Mouse (Mus musculus) lung, embryonic 16.5 days (tissue): ENCODE data around the gene Usp29. TPM values are rescaled to one million over a fixed set of nuclear protein-coding genes. Genes with fewer than 3 reads are reported as not detected.
"Not testable (repeated sequence)": the region's sequence is repeated elsewhere in the genome, so short reads cannot be mapped to it uniquely, and the experiment has no call there.

Experiments
- ATAC-seq: fragments of 200-750 bp; cut with Nextera tagmentation; 2 replicates; pipeline ENCODE4 v1.8.0; 2017; ENCODE audit warnings: low read depth, mild to moderate bottlenecking, moderate library complexity
- H3K27ac ChIP-seq: fragments of 300-500 bp; sonication (generic); 2 replicates; pipeline ENCODE4 v1.5.1; 2014; ENCODE audit warnings: mild to moderate bottlenecking, control low read depth, low read length
- H3K27me3 ChIP-seq: fragments of 300-500 bp; sonication (generic); 2 replicates; pipeline ENCODE4 v1.6.1; 2014; ENCODE audit warnings: low read depth, low read length, mixed read lengths; ENCODE audit not compliant: control insufficient read depth, insufficient read depth
- H3K36me3 ChIP-seq: fragments of 300-500 bp; sonication (generic); 2 replicates; pipeline ENCODE4 v1.6.1; 2014; ENCODE audit warnings: low read length; ENCODE audit not compliant: control insufficient read depth, insufficient read depth
- H3K4me1 ChIP-seq: fragments of 300-500 bp; sonication (generic); replicated peaks from 2 replicates; pipeline ENCODE4 v1.6.1; 2014; ENCODE audit warnings: low read length, mixed read lengths; ENCODE audit not compliant: control insufficient read depth, insufficient read depth
- H3K4me2 ChIP-seq: fragments of 300-500 bp; sonication (generic); 2 replicates; pipeline ENCODE4 v1.6.1; 2014; ENCODE audit warnings: low read depth, low read length, control low read depth
- H3K4me3 ChIP-seq: fragments of 300-500 bp; sonication (generic); 2 replicates; pipeline ENCODE4 v1.5.1; 2014; ENCODE audit warnings: mild to moderate bottlenecking, low read length, control low read depth
- H3K9ac ChIP-seq: fragments of 300-500 bp; sonication (generic); 2 replicates; pipeline ENCODE4 v1.6.1; 2014; ENCODE audit warnings: low read length, control low read depth
- H3K9me3 ChIP-seq: fragments of 300-500 bp; sonication (generic); 2 replicates; pipeline ENCODE4 v1.6.1; 2016; ENCODE audit warnings: low read length; ENCODE audit not compliant: control insufficient read depth
- WGBS: fragments of 180-500 bp; shearing (Covaris S2); extraction: QIAGEN DNeasy Blood & Tissue Kit; methylation state at CpG from one replicate; pipeline ENCODE4 v1.1.7; 2014; 5-methylcytosine and 5-hydroxymethylcytosine counted together
- polyA plus RNA-seq: library from polyadenylated mRNA; unstranded; fragments of >200 nt; fragmentation: Nextera tagmentation; extraction: Ambion mirVana; gene quantifications from 2 replicates; pipeline ENCODE4 v1.2.1, GENCODE M21; 2015

Gene Usp29
- polyA plus RNA-seq, 1 experiment from 2014 or later = 5.1 TPM

DNA sequence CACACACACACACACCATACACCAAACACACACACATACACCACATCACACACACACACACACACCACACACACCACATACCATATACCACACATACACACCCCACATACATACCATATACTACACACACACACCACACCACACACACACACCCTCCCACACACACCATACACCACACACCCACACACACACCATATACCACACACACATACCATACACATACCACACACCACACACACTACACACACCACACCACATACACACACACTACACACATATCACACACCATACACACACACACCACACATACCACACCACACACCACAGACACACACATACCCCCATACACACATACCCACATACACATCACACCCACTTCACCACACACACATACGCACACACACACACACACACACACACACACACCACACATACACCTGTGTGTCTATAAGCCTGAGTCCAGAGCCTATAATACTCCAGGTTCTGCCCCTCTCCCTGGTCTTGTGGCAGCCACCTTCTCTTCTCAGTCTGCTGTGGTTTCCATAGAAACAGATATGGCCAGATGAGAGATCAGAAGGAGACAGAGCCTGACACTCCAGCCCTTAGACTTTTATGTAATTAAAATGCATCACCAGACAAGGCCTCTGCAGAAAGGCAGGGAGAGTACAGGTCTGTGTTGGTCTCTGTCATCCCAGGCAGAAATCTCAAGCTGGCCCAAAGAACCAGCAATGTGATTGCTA is 188.9 kb downstream of the Usp29 start:
- Histone ChIP-seq H3K27me3 (no peaks in the 10 kb centered on the region), H3K9me3 (no peaks in the 10 kb centered on the region), H3K9ac (no peak overlapping the region), H3K4me2 (no peak overlapping the region), H3K4me3 (no peak overlapping the region), H3K4me1 (peaks cover 6% of the 10 kb centered on the region; the same call in 1 of the 2 replicates), H3K27ac (no peak overlapping the region), H3K36me3 (no peaks in the 10 kb centered on the region)
- ATAC-seq = peak; percentile 16; the same call in 1 of the 2 replicates
- 88% methylated on average over 1 of the region's 1 CpGs for WGBS

DNA sequence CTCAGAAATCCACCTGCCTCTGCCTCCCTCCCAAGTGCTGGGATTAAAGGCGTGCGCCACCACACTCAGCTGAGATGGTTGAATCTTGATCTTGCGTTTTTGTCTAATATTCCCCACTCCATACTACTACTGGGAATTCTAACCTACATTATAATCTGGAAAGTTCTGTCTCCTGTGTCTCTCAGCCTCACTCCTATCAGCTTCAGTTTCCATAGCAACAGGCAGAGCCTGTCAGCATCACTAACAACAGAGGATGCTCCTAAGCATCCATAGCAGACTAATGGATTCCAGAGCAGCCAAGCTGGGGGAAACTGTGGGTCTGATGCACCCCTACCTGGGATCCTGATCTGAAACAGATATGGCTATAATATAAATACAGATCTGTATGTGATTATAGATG is 193.1 kb downstream of the Usp29 start:
- H3K4me1 ChIP-seq = no peaks in the 10 kb centered on the region
- no peak overlapping the region for H3K4me3 ChIP-seq
- no peak overlapping the region for H3K27ac ChIP-seq
- H3K27me3 ChIP-seq = no peaks in the 10 kb centered on the region
- no peaks in the 10 kb centered on the region for H3K9me3 ChIP-seq
- ATAC-seq = no peak
- H3K9ac ChIP-seq = no peak overlapping the region
- no peak overlapping the region for H3K4me2 ChIP-seq
- no peaks in the 10 kb centered on the region for H3K36me3 ChIP-seq
- WGBS = 89% methylated on average over 3 of the region's 3 CpGs

DNA sequence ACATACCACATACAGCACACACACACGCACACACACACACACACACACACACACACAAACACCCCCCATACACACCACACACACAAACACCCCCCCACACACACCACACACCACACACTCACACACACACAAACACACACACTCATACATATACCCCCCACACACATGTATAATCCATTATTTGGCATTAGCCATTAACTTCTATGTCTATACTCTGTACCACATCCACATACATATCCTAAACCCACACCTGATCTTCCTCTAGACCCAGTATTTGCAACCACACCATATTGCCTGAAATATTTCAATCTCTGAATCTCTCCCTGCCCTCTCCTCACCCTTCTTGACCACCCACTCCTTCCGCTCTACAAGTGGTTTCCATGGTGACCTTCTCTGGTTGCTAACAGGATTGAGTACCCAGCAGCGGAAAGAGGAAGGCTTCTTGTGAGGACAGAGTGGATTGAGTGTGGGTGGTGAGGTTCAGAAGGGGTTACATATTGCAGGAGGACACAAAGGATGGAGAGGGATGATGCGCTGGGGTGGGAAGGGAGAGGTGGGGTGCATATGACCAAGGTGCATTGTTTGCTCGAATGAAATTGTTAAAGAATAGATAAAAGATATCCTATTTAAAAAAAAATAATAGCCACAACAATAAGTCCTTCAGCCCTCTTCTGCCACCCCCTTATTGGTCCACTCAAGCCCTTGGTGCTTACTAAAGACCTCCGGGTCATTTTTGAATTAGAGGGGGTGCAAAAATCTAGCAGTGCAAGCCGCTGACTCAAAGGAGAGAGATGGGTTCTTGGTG is 195.8 kb downstream of the Usp29 start:
- H3K4me2 ChIP-seq = no peak overlapping the region
- no peaks in the 10 kb centered on the region for H3K9me3 ChIP-seq
- H3K27me3 ChIP-seq = no peaks in the 10 kb centered on the region
- WGBS = 53% methylated on average over 7 of the region's 7 CpGs
- H3K4me3 ChIP-seq = no peak overlapping the region
- H3K4me1 ChIP-seq = no peaks in the 10 kb centered on the region
- H3K36me3 ChIP-seq = no peaks in the 10 kb centered on the region
- peak; percentile 38; the same call in 1 of the 2 replicates for ATAC-seq
- H3K27ac ChIP-seq = no peak overlapping the region
- H3K9ac ChIP-seq = no peak overlapping the region

DNA sequence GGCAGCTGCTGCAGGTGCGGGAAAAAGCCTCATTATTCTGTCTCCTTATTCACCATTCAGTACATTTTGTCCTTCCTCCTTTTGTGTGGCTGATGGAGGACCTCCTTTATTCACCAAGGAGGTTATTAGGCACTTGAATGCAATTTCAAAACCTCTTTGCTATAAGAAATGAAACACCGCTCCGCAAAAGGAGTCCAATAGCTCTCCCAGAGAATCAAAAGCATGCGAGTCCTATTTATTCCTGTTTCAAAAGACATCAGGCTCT is 196.3 kb downstream of the Usp29 start:
- H3K9me3 ChIP-seq = no peaks in the 10 kb centered on the region
- WGBS = 73% methylated on average over 4 of the region's 4 CpGs
- ATAC-seq = no peak

DNA sequence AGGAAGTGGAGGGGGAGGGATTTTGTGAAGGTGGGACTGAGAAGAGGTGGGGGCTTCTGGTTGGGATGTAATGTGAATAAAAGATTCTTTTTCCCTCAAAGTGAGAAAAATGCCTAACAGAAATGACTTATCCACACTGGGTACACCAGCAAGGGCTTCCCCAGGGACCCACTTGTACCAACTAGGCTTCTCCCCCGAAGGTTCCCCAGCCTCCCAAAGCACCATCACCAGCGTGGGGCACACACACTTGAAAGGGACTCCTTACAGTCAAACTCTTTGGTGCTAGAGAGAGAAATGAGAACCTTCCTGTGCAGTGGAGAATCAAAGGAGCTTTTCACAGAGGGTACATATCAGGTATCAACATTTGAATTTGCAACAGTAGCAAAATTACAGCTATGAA is 198.9 kb downstream of the Usp29 start:
- no peak for ATAC-seq
- H3K27ac ChIP-seq = no peak overlapping the region
- no peaks in the 10 kb centered on the region for H3K9me3 ChIP-seq
- no peaks in the 10 kb centered on the region for H3K36me3 ChIP-seq
- no peaks in the 10 kb centered on the region for H3K27me3 ChIP-seq
- no peak overlapping the region for H3K4me2 ChIP-seq
- no peak overlapping the region for H3K9ac ChIP-seq
- WGBS = 57% methylated on average over 2 of the region's 2 CpGs
- H3K4me3 ChIP-seq = no peak overlapping the region
- no peaks in the 10 kb centered on the region for H3K4me1 ChIP-seq

More for the DNA sequence above, 196.3 kb downstream of the Usp29 start:
- Histone ChIP-seq H3K4me1 (no peaks in the 10 kb centered on the region), H3K4me2 (no peak overlapping the region), H3K27me3 (no peaks in the 10 kb centered on the region), H3K4me3 (no peak overlapping the region), H3K9ac (no peak overlapping the region), H3K36me3 (no peaks in the 10 kb centered on the region), H3K27ac (no peak overlapping the region)

DNA sequence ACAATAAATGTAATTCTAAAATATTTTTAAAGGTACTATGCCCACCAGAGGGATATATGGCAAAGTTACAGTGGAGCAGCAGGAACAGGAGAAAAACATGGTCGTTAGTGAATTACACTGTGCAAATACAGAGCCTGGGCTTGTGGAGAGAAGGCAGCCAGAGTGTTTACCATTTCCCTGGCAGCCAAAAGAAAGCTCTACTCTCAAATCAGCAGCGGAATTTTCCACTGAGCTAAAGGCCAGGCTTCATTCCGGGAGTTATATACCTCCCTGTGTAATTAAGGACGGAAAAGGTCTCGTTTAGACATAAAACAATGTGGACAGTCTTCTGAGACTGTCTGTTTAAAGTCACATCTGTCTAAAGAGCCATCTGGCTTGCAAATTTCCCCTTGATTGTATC is 204.4 kb downstream of the Usp29 start:
- no peaks in the 10 kb centered on the region for H3K4me1 ChIP-seq
- H3K4me2 ChIP-seq = no peak overlapping the region
- no peaks in the 10 kb centered on the region for H3K27me3 ChIP-seq
- H3K36me3 ChIP-seq = no peaks in the 10 kb centered on the region
- ATAC-seq = peak; percentile 51; the same call in 1 of the 2 replicates
- no peak overlapping the region for H3K9ac ChIP-seq
- WGBS = 24% methylated on average over 5 of the region's 5 CpGs
- no peaks in the 10 kb centered on the region for H3K9me3 ChIP-seq
- H3K27ac ChIP-seq = peak overlapping the region; percentile 59; the same call in 1 of the 2 replicates
- H3K4me3 ChIP-seq = no peak overlapping the region

DNA sequence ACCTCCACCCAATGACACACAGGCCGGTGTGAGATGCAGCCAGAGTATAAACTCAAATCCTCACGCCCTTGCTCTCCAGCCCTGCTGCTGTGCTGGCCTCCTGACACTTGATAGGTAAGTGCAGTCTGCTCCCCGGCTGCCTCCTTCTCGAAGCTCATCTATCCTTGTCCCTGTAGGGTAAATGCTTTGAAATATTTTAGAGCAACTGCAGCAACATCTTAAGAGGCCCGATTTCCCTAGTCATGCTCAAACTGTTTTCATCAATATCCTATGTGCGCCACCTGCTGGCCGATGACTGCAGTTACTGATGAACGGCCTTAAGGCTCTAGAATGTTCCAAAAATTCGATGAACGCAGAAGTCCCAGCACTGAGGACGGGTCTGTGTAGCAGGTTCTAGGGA is 206.7 kb downstream of the Usp29 start:
- Histone ChIP-seq H3K9ac (no peak overlapping the region), H3K36me3 (no peaks in the 10 kb centered on the region), H3K4me1 (no peaks in the 10 kb centered on the region), H3K27ac (no peak overlapping the region), H3K27me3 (no peaks in the 10 kb centered on the region), H3K9me3 (no peaks in the 10 kb centered on the region), H3K4me2 (no peak overlapping the region), H3K4me3 (no peak overlapping the region)
- ATAC-seq = peak; percentile 67
- 24% methylated on average over 11 of the region's 11 CpGs for WGBS

DNA sequence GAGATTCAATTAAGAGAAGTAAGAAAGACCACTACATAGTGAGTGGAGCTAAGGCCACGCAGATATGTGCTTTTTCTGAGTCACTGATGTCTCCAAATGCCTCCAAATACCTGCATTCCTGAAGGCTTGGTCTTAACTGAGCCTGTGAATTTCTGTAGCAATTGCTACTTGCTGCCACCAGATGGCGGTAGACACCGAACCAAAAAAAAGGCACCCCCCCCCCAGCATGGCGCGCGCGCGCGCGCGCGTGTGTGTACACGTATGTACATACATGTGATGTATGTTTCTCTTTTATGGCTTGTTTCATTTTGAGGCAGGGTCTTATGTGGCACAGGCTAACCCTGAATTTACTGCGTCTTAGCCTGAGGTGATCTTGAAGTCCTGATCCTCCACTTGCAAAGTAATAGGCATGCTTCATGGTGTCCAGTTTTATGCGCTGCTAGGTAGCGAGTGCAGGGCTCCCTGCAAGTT is 210.4 kb downstream of the Usp29 start:
- 17% methylated on average over 16 of the region's 16 CpGs for WGBS
- Histone ChIP-seq H3K9me3 (no peaks in the 10 kb centered on the region), H3K4me3 (peak overlapping the region; percentile 33), H3K36me3 (no peaks in the 10 kb centered on the region), H3K27ac (no peak overlapping the region), H3K4me1 (no peaks in the 10 kb centered on the region), H3K9ac (peak overlapping the region; percentile 46), H3K27me3 (no peaks in the 10 kb centered on the region), H3K4me2 (peak overlapping the region; percentile 51)
- ATAC-seq = peak; percentile 36; the same call in 1 of the 2 replicates

DNA sequence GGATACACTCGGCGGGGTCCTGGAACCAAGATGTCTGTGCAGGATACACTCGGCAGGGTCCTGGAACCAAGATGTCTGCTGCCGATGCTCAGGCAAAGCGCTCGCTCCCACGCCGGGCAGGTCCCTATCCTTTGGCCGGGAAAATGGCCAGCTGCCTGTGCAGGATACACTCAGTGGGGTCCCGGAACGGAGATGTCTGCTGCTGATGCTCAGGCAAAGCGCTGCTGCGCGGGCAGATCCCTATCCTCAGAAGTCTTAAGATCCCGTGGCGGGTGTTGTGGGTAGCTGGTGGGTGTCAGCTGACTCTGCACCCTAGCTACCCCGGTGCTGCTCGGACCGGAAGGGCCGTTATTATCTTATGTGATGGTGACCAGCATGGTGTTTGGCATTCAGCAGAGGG is 217.7 kb downstream of the Usp29 start:
- H3K9me3 ChIP-seq, H3K4me3 ChIP-seq, ATAC-seq, H3K4me1 ChIP-seq, H3K27ac ChIP-seq, H3K4me2 ChIP-seq, H3K27me3 ChIP-seq, H3K9ac ChIP-seq, H3K36me3 ChIP-seq: not testable (repeated sequence)
- 92% methylated on average over 18 of the region's 20 CpGs for WGBS
